Mouse (Mus musculus) forebrain, embryonic 11.5 days (tissue): ENCODE data around the gene Ptf1a. TPM values are rescaled to one million over a fixed set of nuclear protein-coding genes. Genes with fewer than 3 reads are reported as not detected.

Source experiments
- ATAC-seq: fragments of 200-750 bp; cut with Nextera tagmentation; replicated peaks from 2 replicates; pipeline ENCODE4 v1.8.0; 2017; ENCODE audit warnings: moderate TSS enrichment; ENCODE audit not compliant: low FRiP score
- DNase-seq: peaks from one replicate; pipeline ENCODE4 v3.0.0-alpha.2; 2017; ENCODE audit warnings: low spot score
- H3K27ac ChIP-seq: fragments of 300-500 bp; sonication (generic); 2 replicates; pipeline ENCODE4 v1.5.1; 2014; ENCODE audit warnings: low read depth, low read length
- H3K27me3 ChIP-seq: fragments of 300-500 bp; sonication (generic); 2 replicates; pipeline ENCODE4 v1.6.1; 2014; ENCODE audit warnings: mild to moderate bottlenecking, low read length, mixed read lengths; ENCODE audit not compliant: control insufficient read depth, insufficient read depth
- H3K36me3 ChIP-seq: fragments of 300-500 bp; sonication (generic); 2 replicates; pipeline ENCODE4 v1.6.1; 2014; ENCODE audit warnings: mild to moderate bottlenecking, low read length, moderate library complexity, mixed read lengths; ENCODE audit not compliant: control insufficient read depth, insufficient read depth
- H3K4me1 ChIP-seq: fragments of 300-500 bp; sonication (generic); replicated peaks from 2 replicates; pipeline ENCODE4 v1.6.1; 2014; ENCODE audit warnings: low read length, mixed read lengths; ENCODE audit not compliant: control insufficient read depth, insufficient read depth
- H3K4me2 ChIP-seq: fragments of 300-500 bp; sonication (generic); 2 replicates; pipeline ENCODE4 v1.6.1; 2014; ENCODE audit warnings: low read depth, mild to moderate bottlenecking, low read length, moderate library complexity, mixed read lengths; ENCODE audit not compliant: severe bottlenecking
- H3K4me3 ChIP-seq: fragments of 300-500 bp; sonication (generic); 2 replicates; pipeline ENCODE4 v1.5.1; 2014; ENCODE audit warnings: low read depth, low read length
- H3K9ac ChIP-seq: fragments of 300-500 bp; sonication (generic); 2 replicates; pipeline ENCODE4 v1.6.1; 2014; ENCODE audit warnings: low read length
- H3K9me3 ChIP-seq: fragments of 300-500 bp; sonication (generic); 2 replicates; pipeline ENCODE4 v1.6.1; 2016; ENCODE audit warnings: low read length, mixed read lengths; ENCODE audit not compliant: control insufficient read depth
- WGBS: fragments of 180-500 bp; shearing (Covaris S2); extraction: QIAGEN DNeasy Blood & Tissue Kit; methylation state at CpG from one replicate; pipeline ENCODE4 v1.1.7; 2014; 5-methylcytosine and 5-hydroxymethylcytosine counted together
- polyA plus RNA-seq: library from polyadenylated mRNA; unstranded; fragments of >200 nt; fragmentation: Nextera tagmentation; extraction: Ambion mirVana; gene quantifications from 2 replicates; pipeline ENCODE4 v1.2.1, GENCODE M21; 2014

Gene Ptf1a
- polyA plus RNA-seq, 1 experiment from 2014 or later: not detected

GRCm38 (mm10) chr2:19490262-19490661, 44.8 kb downstream of the Ptf1a start:
- H3K36me3 ChIP-seq: no peaks in the 10 kb centered on the region
- no peaks in the 10 kb centered on the region for H3K4me1 ChIP-seq
- no peak overlapping the region for H3K4me3 ChIP-seq
- H3K27ac ChIP-seq: no peak overlapping the region
- DNase-seq (no peak), ATAC-seq (no peak)
- no peak overlapping the region for H3K9ac ChIP-seq
- no peaks in the 10 kb centered on the region for H3K9me3 ChIP-seq
- H3K27me3 ChIP-seq: no peaks in the 10 kb centered on the region
- WGBS: 79% methylated on average over 3 of the region's 3 CpGs
- no peak overlapping the region for H3K4me2 ChIP-seq

Other genes with a start within 250 kb of the Ptf1a start
- gene Armc3, start 246.4 kb upstream of the Ptf1a start, polyA plus RNA-seq: 0.49 and 0.59 TPM in 2 replicates
- 10.3 and 12.1 TPM in 2 replicates for gene Msrb2, start 74.2 kb upstream of the Ptf1a start, polyA plus RNA-seq
- gene 4921504E06Rik, start 108.3 kb downstream of the Ptf1a start, polyA plus RNA-seq: not detected in 2 replicates
- gene Otud1, start 212.1 kb downstream of the Ptf1a start, polyA plus RNA-seq: 0.80 and 1.00 TPM in 2 replicates